Mouse (Mus musculus): Measurements from ENCODE around the gene Gm15140. TPM values are rescaled to one million over a fixed set of nuclear protein-coding genes. Genes with fewer than 3 reads are reported as not detected.
"Not testable (repeated sequence)": the region's sequence is repeated elsewhere in the genome, so short reads cannot be mapped to it uniquely, and the experiment has no call there.

The Gm15140 gene
- not detected in 2 replicates for polyA plus RNA-seq (2016; fragmentation: Nextera tagmentation; extraction: Ambion mirVana)

DNA sequence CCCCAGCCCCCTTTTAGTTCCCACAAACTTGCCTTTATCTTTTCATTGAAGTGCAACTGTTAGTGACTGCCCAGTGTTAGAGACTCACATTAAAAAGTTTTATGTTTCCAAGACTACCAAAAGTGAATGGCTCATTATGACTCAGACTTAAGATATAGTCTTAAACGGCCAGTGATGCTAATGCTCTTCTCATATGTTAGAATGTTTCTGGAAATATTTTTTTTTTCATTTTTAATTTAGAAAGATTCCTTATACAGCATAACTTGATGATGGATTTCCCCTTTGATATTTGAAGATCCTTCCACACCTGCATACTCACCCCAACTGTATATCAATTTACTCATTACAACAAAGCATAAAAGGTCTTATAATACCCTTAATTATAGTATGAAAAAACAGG lies at the start of gene Gm15140:
Gm15140 (minus strand) TSS at position 101 of the 400 bp plus-strand sequence.
- not testable (repeated sequence) for H3K4me3 ChIP-seq; DNase-seq (ENCODE audit: low spot score); H3K4me1 ChIP-seq (replicated peaks); H3K36me3 ChIP-seq; H3K27ac ChIP-seq; H3K9me3 ChIP-seq; H3K27me3 ChIP-seq (ENCODE audit: insufficient read depth, poor library complexity, severe bottlenecking)
- WGBS = 77% methylated on average over 1 of the region's 1 CpGs

Other genes with a start within 250 kb of the Gm15140 start
- gene Samt1, start 108.0 kb downstream of the Gm15140 start, polyA plus RNA-seq (2016; fragmentation: Nextera tagmentation; extraction: Ambion mirVana) = not detected in 2 replicates
- gene 4921511M17Rik, start 86.9 kb downstream of the Gm15140 start, polyA plus RNA-seq (2016; fragmentation: Nextera tagmentation; extraction: Ambion mirVana) = not detected in 2 replicates
- not detected in 2 replicates for gene Gm10057, start 65.6 kb downstream of the Gm15140 start, polyA plus RNA-seq (2016; fragmentation: Nextera tagmentation; extraction: Ambion mirVana)
- not detected in 2 replicates for gene 4930524N10Rik, start 222.7 kb upstream of the Gm15140 start, polyA plus RNA-seq (2016; fragmentation: Nextera tagmentation; extraction: Ambion mirVana)

Data from hindbrain, embryonic 10.5 days (tissue).